22 mouse cellular contexts compared by ENCODE assay signal in the genomic region with DNA sequence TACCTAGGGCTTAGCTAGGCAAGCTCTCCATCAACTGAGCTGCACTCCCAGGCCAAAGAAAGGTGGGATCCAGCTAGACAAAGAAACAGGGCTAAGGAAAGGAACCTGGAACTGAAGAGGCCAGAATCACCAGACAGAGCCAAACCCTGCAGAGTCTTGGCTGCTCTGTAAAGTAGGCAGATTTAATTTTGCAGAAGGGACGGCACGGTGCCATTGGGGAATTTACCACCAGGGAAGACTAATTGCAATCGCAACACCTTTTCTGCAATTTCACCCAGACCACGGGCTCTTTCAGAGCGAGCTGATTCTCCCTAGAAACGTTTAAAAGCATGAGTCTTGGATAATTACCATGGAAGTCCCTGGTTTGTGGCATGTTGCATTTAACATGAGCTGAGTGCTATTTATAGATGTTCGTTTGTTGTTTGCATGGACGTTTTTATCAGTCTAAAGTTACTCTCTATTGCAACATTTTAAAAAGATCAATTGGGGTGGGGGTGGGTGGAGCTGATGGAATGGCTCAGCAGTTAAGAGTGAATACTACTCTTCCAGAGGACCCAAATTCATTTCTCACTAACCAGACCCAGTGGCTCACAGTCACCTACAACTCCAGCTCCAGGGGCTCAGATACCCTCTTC.
DNase-seq lines count a peak whose midpoint lies in the region; ATAC-seq and TF ChIP-seq lines count a peak whose summit lies in the region.
"Had no signal": no experiment of that assay in that cellular context is flagged by ENCODE, and none has a peak within 500 bp of the region (broad histone marks: within the 10 kb centered on the region; RNA-seq: fewer than 3 reads in every experiment).

No protein-coding gene starts in this region.

- no peaks in the 10 kb centered on the region for H3K9me3 ChIP-seq in kidney, embryonic 15.5 days (replicated peaks)
- no peaks in the 10 kb centered on the region for H3K9me3 ChIP-seq in stomach, embryonic 15.5 days
- no peaks in the 10 kb centered on the region for H3K9me3 ChIP-seq in stomach, postnatal 0 days (ENCODE audit: control insufficient read depth, low read length)
- H3K9me3 ChIP-seq: hindbrain, embryonic 12.5 days; midbrain, embryonic 10.5 days had no signal

- no peak overlapping the region for H3K4me3 ChIP-seq in kidney, embryonic 15.5 days (replicated peaks)
- H3K4me3 ChIP-seq in stomach, embryonic 15.5 days (replicated peaks) = no peak overlapping the region
- no peak overlapping the region for H3K4me3 ChIP-seq in stomach, postnatal 0 days (ENCODE audit: low read depth, low read length)
- H3K4me3 ChIP-seq: embryonic facial prominence, embryonic 13.5 days; gastrocnemius, adult 2 months; hindbrain, embryonic 12.5 days; left cerebral cortex, adult 2 months; midbrain, embryonic 10.5 days had no signal

- DNase-seq in cerebellum, postnatal 14 days = peak; percentile 78 to 82
- no peak for DNase-seq in cerebellum, adult 9-11 months
- no peak for DNase-seq in kidney, adult 18-20 months
- DNase-seq in stomach, postnatal 0 days (ENCODE audit: low spot score) = no peak
- DNase-seq: adrenal gland, postnatal 10 days; cerebellum, adult 11-12 months; gastrocnemius, adult 2 months; heart, postnatal 10 days; kidney, postnatal 36 days; lung, adult 2 months; lung, postnatal 36 days; thymus, postnatal 14 days had no signal

- no peaks in the 10 kb centered on the region for H3K36me3 ChIP-seq in kidney, embryonic 15.5 days
- no peaks in the 10 kb centered on the region for H3K36me3 ChIP-seq in stomach, embryonic 15.5 days
- no peaks in the 10 kb centered on the region for H3K36me3 ChIP-seq in stomach, postnatal 0 days (ENCODE audit: control insufficient read depth, insufficient read depth, low read length)
- H3K36me3 ChIP-seq: embryonic facial prominence, embryonic 13.5 days; hindbrain, embryonic 12.5 days; midbrain, embryonic 10.5 days had no signal

- no peak for TF ChIP-seq EP300 in stomach, postnatal 0 days (optimal IDR thresholded peaks at IDR 0.05)

- no peaks in the 10 kb centered on the region for H3K27me3 ChIP-seq in kidney, embryonic 15.5 days
- H3K27me3 ChIP-seq in stomach, embryonic 15.5 days (replicated peaks) = no peaks in the 10 kb centered on the region
- H3K27me3 ChIP-seq in stomach, postnatal 0 days (ENCODE audit: control insufficient read depth, insufficient read depth, low read length) = no peaks in the 10 kb centered on the region
- H3K27me3 ChIP-seq: embryonic facial prominence, embryonic 13.5 days; hindbrain, embryonic 12.5 days; Patski had no signal

- H3K27ac ChIP-seq in kidney, embryonic 15.5 days = peak overlapping the region; percentile 82; the same call in 1 of the 2 replicates
- 0 out of 2 replicates have a peak overlapping the region, but pooled peaks have one; percentile 36 for H3K27ac ChIP-seq in stomach, embryonic 15.5 days
- no peak overlapping the region for H3K27ac ChIP-seq in stomach, postnatal 0 days (replicated peaks)
- H3K27ac ChIP-seq: embryonic facial prominence, embryonic 13.5 days; gastrocnemius, adult 2 months; hindbrain, embryonic 12.5 days; left cerebral cortex, adult 2 months; midbrain, embryonic 10.5 days had no signal

- no peak overlapping the region for H3K4me2 ChIP-seq in kidney, embryonic 15.5 days
- H3K4me2 ChIP-seq in stomach, embryonic 15.5 days = no peak overlapping the region
- H3K4me2 ChIP-seq in stomach, postnatal 0 days (replicated peaks; ENCODE audit: low read depth) = no peak overlapping the region
- H3K4me2 ChIP-seq: embryonic facial prominence, embryonic 13.5 days; heart, embryonic 11.5 days; hindbrain, embryonic 12.5 days had no signal

- H3K4me1 ChIP-seq in kidney, embryonic 15.5 days = peaks cover 33% of the 10 kb centered on the region
- 0 out of 2 replicates have a peak, but pooled peaks cover 4% of the 10 kb centered on the region for H3K4me1 ChIP-seq in stomach, embryonic 15.5 days
- peaks cover 3% of the 10 kb centered on the region; the same call in 1 of the 2 replicates for H3K4me1 ChIP-seq in stomach, postnatal 0 days (replicated peaks; ENCODE audit: control insufficient read depth, insufficient read depth)

- ATAC-seq in kidney, embryonic 15.5 days (replicated peaks; ENCODE audit: low FRiP score) = no peak
- no peak for ATAC-seq in stomach, embryonic 15.5 days (ENCODE audit: insufficient read depth, low FRiP score, low read depth)
- ATAC-seq in stomach, postnatal 0 days (ENCODE audit: low FRiP score, low TSS enrichment) = no peak
- ATAC-seq in activated CD4-positive, CD25-positive, alpha-beta regulatory T cell, adult 4 months = no peak
- ATAC-seq: CD4-positive, CD25-positive, alpha-beta regulatory T cell, adult 4 months; Patski had no signal

- H3K9ac ChIP-seq in kidney, embryonic 15.5 days = no peak overlapping the region
- no peak overlapping the region for H3K9ac ChIP-seq in stomach, embryonic 15.5 days
- H3K9ac ChIP-seq in stomach, postnatal 0 days (ENCODE audit: low read length) = no peak overlapping the region
- H3K9ac ChIP-seq: embryonic facial prominence, embryonic 13.5 days; hindbrain, embryonic 12.5 days had no signal

- 72% methylated on average over 8 of the region's 8 CpGs for WGBS in kidney, embryonic 15.5 days
- WGBS in stomach, embryonic 15.5 days = 83% methylated on average over 8 of the region's 8 CpGs
- 77% methylated on average over 8 of the region's 8 CpGs for WGBS in stomach, postnatal 0 days

- TF ChIP-seq CTCF in stomach, postnatal 0 days (IDR thresholded peaks at IDR 0.05; ENCODE audit: low read depth) = no peak

Comparison
In these comparisons a context has a peak if more than half of its experiments do, and no peak if none do; other contexts are left out.
1. DNase-seq: peak in cerebellum, postnatal 14 days (2 of 2); none in cerebellum, adult 9-11 months (single experiment), kidney, adult 18-20 months (single experiment) and stomach, postnatal 0 days (single experiment).